In genomic region chr6:137109811-137110777, GRCm38 (mm10) we compare ENCODE assay signal across 9 mouse cellular contexts.
A peak's percentile ranks its signal among the peaks of the same experiment; 100 is the strongest.
DNase-seq lines count a peak whose midpoint lies in the region; ATAC-seq and TF ChIP-seq lines count a peak whose summit lies in the region.
"Had no signal": no experiment of that assay in that cellular context is flagged by ENCODE, and none has a peak within 500 bp of the region (broad histone marks: within the 10 kb centered on the region; RNA-seq: fewer than 3 reads in every experiment).

No protein-coding gene starts in this region.

- H3K79me2 ChIP-seq in heart, adult 2 months (replicated peaks; ENCODE audit: control insufficient read depth, insufficient read depth, low read length): no peaks in the 10 kb centered on the region

- no peaks in the 10 kb centered on the region for H3K36me3 ChIP-seq in heart, adult 2 months (ENCODE audit: control insufficient read depth, insufficient read depth, low read length)
- no peaks in the 10 kb centered on the region for H3K36me3 ChIP-seq in stomach, embryonic 16.5 days (ENCODE audit: control insufficient read depth, insufficient read depth, low read length)
- no peaks in the 10 kb centered on the region for H3K36me3 ChIP-seq in forebrain, embryonic 16.5 days (ENCODE audit: control insufficient read depth, insufficient read depth)
- H3K36me3 ChIP-seq: hindbrain, embryonic 15.5 days had no signal

- H3K4me3 ChIP-seq in heart, adult 2 months: peak overlapping the region; percentile 6; the same call in 1 of the 2 replicates
- no peak overlapping the region for H3K4me3 ChIP-seq in stomach, embryonic 16.5 days (replicated peaks; ENCODE audit: low read length)
- no peak overlapping the region for H3K4me3 ChIP-seq in forebrain, embryonic 16.5 days (replicated peaks; ENCODE audit: low read length)
- H3K4me3 ChIP-seq: hindbrain, embryonic 15.5 days had no signal

- ATAC-seq in stomach, embryonic 16.5 days (ENCODE audit: insufficient read depth, low FRiP score): peak; percentile 81
- no peak for ATAC-seq in forebrain, embryonic 16.5 days

- no peak for TF ChIP-seq EP300 in heart, adult 2 months (IDR thresholded peaks at IDR 0.05; ENCODE audit: insufficient read depth, low read depth, low read length)

- DNase-seq in layer of hippocampus, postnatal 36 days: peak; percentile 21 to 25
- DNase-seq in layer of hippocampus, adult 9-10 months (ENCODE audit: low spot score): no peak
- peak; percentile 33 to 34 for DNase-seq in heart, adult 2 months
- DNase-seq in kidney, postnatal 4 days: peak; percentile 36 to 47
- DNase-seq in MN1 (ENCODE audit: low spot score): no peak

- no peak for TF ChIP-seq CTCF in heart, adult 2 months (IDR thresholded peaks at IDR 0.05)

- H3K27me3 ChIP-seq in heart, adult 2 months (ENCODE audit: control insufficient read depth, insufficient read depth, low read length): no peaks in the 10 kb centered on the region
- H3K27me3 ChIP-seq in stomach, embryonic 16.5 days (ENCODE audit: control insufficient read depth, insufficient read depth, low read length): no peaks in the 10 kb centered on the region
- no peaks in the 10 kb centered on the region for H3K27me3 ChIP-seq in forebrain, embryonic 16.5 days (replicated peaks; ENCODE audit: control insufficient read depth, insufficient read depth, low read length)
- H3K27me3 ChIP-seq: hindbrain, embryonic 15.5 days had no signal

- no peaks in the 10 kb centered on the region for H3K9me3 ChIP-seq in stomach, embryonic 16.5 days (replicated peaks; ENCODE audit: control insufficient read depth, low read length)
- no peaks in the 10 kb centered on the region for H3K9me3 ChIP-seq in forebrain, embryonic 16.5 days (ENCODE audit: control insufficient read depth, low read length)
- H3K9me3 ChIP-seq: hindbrain, embryonic 15.5 days had no signal

- TF ChIP-seq POLR2A in heart, adult 2 months (IDR thresholded peaks at IDR 0.05; ENCODE audit: insufficient read depth, low read depth, low read length): no peak

- intact Hi-C loops in heart, adult 2 months (cut with DNase I): no loop called here

- H3K4me1 ChIP-seq in heart, adult 2 months (ENCODE audit: control insufficient read depth, insufficient read depth, low read length): peaks cover 7% of the 10 kb centered on the region
- peaks cover 5% of the 10 kb centered on the region; the same call in 1 of the 2 replicates for H3K4me1 ChIP-seq in stomach, embryonic 16.5 days (ENCODE audit: control insufficient read depth, insufficient read depth, low read length)
- no peaks in the 10 kb centered on the region for H3K4me1 ChIP-seq in forebrain, embryonic 16.5 days (replicated peaks; ENCODE audit: control insufficient read depth, insufficient read depth, low read length)
- H3K4me1 ChIP-seq: hindbrain, embryonic 15.5 days had no signal

- H3K9ac ChIP-seq in heart, adult 2 months (ENCODE audit: low read depth, low read length): no peak overlapping the region
- H3K9ac ChIP-seq in stomach, embryonic 16.5 days (ENCODE audit: low read length): no peak overlapping the region; the same call in 1 of the 2 replicates
- H3K9ac ChIP-seq in forebrain, embryonic 16.5 days (replicated peaks; ENCODE audit: low read depth, low read length): no peak overlapping the region
- H3K9ac ChIP-seq: hindbrain, embryonic 15.5 days had no signal

- H3K4me2 ChIP-seq in stomach, embryonic 16.5 days (ENCODE audit: low read depth, low read length): peak overlapping the region; percentile 28
- no peak overlapping the region for H3K4me2 ChIP-seq in forebrain, embryonic 16.5 days (ENCODE audit: low read length)
- H3K4me2 ChIP-seq: hindbrain, embryonic 15.5 days had no signal

- H3K27ac ChIP-seq in heart, adult 2 months: peak overlapping the region; percentile 33
- H3K27ac ChIP-seq in stomach, embryonic 16.5 days (ENCODE audit: low read length): peak overlapping the region; percentile 83
- H3K27ac ChIP-seq in forebrain, embryonic 16.5 days (ENCODE audit: low read length): no peak overlapping the region; the same call in 1 of the 2 replicates
- H3K27ac ChIP-seq: hindbrain, embryonic 15.5 days; macrophage had no signal

- 48% methylated on average over 20 of the region's 20 CpGs for WGBS in heart, adult 2 months
- 48% methylated on average over 20 of the region's 20 CpGs for WGBS in stomach, embryonic 16.5 days
- WGBS in forebrain, embryonic 16.5 days: 72% methylated on average over 20 of the region's 20 CpGs

Comparison
In these comparisons a context has a peak if more than half of its experiments do, and no peak if none do; other contexts are left out.
1. DNase-seq: peak in layer of hippocampus, postnatal 36 days (2 of 2), heart, adult 2 months (2 of 2) and kidney, postnatal 4 days (2 of 2); none in layer of hippocampus, adult 9-10 months (single experiment) and MN1 (single experiment).